Mouse (Mus musculus): Measurements from ENCODE around the gene Nedd9.

DNA sequence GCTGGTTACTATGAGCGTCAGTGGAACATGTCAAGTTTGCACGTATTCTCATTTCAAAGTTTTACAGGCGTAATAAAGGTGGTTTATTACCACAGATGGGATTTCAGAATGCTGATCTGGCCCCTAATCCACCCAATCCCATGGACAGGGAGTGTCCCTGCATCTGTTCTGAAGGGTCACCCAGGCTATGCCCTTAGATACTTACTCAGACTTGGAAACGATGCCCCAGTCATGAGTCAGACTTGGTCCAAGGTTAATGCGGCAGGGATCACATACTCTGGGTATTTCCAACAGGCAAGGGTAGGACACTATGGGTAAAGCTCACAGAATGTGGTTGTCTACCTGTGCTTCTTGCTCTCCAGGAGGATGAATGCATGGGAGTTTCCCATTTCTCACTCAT is 82.2 kb downstream of the Nedd9 start:
- TF ChIP-seq CTCF (IDR thresholded peaks at IDR 0.05; ENCODE audit: low read depth, low read length) (no peak), TAL1 (conservative IDR thresholded peaks at IDR 0.05; ENCODE audit: low read depth, low read length) (no peak), POLR2AphosphoS5 (IDR thresholded peaks at IDR 0.05; ENCODE audit: insufficient replicate concordance, low read depth, low read length) (no peak)
